Mouse (Mus musculus) ovary, postnatal 36 days (tissue): Measurements from ENCODE around the gene Gm21887.
"Not testable (repeated sequence)": the region's sequence is repeated elsewhere in the genome, so short reads cannot be mapped to it uniquely, and the experiment has no call there.

Source experiments
- DNase-seq: peaks from one replicate; pipeline ENCODE4 v3.0.0; 2022; ENCODE audit warnings: low spot score, mixed read lengths

Gm21887 gene

DNA sequence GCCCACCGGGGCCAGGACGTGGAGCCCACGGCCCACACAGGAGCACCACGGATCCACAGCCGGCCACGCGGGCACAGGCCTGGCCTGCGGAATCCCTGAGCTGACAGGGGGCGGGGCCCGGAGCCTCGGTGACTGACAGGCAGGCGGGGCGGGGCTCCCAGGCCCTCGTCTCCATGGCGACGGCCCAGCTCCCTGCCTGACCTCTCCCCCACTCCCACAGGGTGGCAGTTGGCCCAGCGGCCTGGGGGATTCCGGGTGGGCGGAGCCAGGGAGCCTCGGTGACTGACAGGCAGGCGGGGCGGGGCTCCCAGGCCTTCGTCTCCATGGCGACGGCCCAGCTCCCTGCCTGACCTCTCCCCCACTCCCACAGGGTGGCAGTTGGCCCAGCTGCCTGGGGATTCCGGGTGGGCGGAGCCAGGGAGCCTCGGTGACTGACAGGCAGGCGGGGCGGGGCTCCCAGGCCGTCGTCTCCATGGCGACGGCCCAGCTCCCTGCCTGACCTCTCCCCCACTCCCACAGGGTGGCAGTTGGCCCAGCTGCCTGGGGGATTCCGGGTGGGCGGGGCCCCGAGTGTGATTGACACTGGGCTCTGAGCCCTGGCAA, 11.5 kb upstream of the Gm21887 start:
- peak; percentile 100 for DNase-seq

DNA sequence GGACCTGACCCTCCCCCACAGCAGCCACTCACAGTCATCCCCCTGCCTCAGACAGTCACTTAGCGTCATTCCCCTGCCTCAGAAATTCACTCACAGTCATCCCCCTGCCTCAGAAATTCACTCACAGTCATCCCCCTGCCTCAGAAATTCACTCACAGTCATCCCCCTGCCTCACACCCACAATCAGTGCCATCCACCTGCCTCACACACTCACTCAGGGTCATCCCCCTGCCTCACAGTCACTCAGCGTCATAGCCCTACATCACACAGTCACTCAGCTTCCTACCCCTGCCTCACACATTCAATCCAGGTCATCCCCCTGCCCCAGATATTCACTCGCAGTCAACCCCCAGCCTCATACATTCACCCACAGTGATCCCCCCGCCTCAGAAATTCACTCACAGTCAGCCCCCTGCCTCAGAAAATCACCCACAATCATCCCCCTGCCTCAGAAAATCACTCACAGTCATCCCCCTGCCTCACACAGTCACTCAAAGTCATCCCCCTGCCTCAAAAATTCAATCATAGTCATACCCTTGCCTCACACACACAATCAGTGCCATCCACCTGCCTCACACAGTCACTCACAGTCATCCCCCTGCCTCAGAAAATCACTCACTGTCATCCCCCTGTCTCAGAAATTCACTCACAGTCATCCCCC, 10.8 kb upstream of the Gm21887 start:
- DNase-seq: not testable (repeated sequence)

DNA sequence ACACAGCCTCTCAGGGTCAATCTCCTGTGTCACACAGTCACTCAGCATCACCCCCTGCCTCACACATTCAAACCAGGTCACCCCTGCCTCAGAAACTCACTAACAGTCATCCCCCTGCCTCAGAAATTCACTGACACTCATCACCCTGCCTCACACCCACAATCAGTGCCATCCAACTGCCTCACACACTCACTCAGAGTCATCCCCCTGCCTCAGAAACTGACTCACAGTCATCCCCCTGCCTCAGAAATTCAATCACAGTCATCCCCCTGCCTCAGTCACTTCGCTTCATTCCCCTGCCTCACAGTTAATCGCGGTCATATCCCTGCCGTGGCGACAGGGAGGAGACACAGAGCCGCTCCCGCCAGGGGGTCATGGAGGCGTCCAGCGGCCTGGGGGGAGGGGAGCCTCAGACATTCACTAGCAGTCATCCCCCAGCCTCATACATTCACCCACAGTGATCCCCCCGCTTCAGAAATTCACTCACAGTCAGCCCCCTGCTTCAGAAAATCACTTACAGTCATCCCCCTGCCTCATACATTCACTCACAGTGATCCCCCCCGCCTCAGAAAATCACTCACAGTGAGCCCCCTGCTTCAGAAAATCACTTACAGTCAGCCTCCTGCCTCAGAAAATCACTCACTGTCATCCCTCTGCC, 10.1 kb upstream of the Gm21887 start:
- not testable (repeated sequence) for DNase-seq

DNA sequence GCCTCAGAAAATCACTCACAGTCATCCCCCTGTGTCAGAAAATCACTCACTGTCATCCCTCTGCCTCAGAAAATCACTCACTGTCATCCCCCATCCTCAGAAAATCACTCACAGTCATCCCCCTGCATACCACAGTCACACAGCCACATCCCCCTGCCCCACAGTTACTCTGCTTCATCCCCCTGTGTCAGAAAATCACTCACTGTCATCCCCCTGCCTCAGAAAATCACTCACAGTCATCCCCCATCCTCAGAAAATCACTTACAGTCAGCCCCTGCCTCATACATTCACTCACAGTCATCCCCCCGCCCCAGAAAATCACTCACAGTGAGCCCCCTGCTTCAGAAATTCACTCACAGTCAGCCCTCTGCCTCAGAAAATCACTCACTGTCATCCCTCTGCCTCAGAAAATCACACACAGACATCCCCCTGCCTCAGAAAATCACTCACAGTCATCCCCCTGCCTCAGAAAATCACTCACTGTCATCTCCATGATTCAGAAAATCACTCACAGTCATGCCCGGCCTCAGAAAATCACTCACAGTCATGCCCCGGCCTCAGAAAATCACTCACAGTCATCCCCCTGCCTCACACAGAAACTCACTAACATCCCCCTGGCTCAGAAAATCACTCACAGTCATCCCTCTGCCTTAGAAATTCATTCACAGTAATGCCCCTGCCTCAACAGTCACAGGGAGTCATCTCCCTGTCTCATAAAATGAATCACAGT, 9.4 kb upstream of the Gm21887 start:
- DNase-seq: not testable (repeated sequence)

DNA sequence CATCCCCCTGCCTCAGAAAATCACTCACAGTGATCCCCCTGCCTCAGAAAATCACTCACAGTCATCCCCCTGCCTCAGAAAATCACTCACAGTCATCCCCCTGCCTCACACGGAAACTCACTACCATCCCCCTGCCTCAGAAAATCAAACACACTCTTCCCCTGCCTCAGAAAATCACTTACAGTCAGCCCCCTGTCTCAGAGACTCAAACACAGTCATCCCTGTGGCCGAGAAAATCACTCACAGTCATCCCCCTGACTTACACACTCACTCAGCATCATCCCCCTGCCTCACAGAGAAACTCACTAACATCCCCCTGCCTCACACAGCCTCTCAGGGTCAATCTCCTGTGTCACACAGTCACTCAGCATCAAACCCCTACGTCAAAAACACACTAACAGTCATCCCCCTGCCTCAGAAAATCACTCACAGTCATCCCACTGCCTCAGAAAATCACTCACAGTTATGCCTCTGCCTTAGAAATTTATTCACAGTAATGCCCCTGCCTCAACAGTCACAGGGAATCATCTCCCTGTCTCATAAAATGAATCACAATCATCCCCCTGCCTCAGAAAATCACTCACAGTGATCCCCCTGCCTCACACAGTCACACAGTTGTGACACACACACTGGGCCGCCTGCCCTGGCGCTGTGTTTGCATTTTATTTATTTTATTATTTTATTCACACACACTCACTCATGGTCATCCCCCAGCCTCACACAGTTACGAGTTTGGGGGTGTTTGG, 8.6 kb upstream of the Gm21887 start:
- not testable (repeated sequence) for DNase-seq

DNA sequence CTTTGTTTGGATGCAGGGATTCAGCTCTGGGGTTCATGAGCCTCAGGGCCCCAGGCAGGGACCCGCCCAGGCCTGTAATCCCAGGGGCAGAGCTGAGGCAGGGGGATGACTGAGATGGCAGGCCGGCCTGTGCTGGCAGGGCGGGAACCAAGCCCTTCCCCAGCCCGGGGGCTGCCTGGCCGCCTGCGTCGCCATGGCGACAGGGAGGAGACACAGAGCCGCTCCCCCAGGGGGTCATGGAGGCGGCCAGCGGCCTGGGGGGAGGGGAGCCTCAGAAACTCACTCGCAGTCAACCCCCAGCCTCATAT, 8.1 kb upstream of the Gm21887 start:
- not testable (repeated sequence) for DNase-seq

DNA sequence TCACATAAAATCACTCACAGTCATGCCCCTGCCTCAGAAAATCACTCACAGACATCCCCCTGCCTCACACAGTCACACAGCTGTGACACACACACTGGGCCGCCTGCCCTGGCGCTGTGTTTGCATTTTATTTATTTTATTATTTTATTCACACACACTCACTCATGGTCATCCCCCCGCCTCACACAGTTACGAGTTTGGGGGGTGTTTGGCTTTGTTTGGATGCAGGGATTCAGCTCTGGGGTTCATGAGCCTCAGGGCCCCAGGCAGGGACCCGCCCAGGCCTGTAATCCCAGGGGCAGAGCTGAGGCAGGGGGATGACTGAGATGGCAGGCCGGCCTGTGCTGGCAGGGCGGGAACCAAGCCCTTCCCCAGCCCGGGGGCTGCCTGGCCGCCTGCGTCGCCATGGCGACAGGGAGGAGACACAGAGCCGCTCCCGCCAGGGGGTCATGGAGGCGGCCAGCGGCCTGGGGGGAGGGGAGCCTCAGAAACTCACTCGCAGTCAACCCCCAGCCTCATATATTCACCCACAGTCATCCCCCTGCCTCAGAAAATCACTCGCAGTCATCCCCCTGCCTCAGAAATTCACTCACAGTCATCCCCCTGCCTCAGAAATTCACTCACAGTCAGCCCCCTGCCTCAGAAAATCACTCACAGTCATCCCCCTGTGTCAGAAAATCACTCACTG, 6.8 kb upstream of the Gm21887 start:
- not testable (repeated sequence) for DNase-seq

DNA sequence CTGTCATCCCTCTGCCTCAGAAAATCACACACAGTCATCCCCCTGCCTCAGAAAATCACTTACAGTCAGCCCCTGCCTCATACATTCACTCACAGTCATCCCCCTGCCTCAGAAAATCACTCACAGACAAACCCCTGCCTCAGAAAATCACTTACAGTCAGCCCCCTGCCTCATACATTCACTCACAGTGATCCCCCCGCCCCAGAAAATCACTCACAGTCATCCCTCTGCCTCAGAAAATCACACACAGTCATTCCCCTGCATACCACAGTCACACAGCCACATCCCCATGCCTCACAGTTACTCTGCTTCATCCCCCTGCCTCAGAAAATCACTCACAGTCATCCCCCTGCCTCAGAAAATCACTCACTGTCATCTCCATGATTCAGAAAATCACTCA, 5.9 kb upstream of the Gm21887 start:
- not testable (repeated sequence) for DNase-seq

DNA sequence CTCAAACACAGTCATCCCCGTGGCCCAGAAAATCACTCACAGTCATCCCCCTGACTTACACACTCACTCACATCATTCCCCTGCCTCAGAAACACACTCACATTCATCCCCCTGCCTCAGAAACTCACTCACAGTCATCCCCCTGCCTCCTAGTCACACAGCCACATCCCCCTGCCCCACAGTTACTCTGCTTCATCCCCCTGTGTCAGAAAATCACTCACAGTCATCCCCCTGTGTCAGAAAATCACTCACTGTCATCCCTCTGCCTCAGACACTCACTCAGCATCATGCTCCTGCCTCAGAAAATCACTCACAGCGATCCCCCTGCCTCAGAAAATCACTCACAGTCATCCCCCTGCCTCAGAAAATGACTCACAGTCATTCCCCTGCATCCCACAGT, 5.2 kb upstream of the Gm21887 start:
- DNase-seq: not testable (repeated sequence)

DNA sequence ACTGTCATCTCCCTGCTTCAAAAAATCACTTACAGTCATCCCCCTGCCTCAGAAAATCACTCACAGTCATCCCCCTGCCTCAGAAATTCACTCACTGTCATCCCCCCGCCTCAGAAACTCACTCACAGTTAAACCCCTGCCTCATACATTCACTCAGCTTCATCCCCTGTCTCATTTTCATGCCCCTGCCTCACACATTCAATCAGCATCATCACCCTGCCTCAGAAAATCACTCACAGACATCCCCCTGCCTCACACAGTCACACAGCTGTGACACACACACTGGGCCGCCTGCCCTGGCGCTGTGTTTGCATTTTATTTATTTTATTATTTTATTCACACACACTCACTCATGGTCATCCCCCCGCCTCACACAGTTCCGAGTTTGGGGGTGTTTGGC, 4.7 kb upstream of the Gm21887 start:
- not testable (repeated sequence) for DNase-seq

DNA sequence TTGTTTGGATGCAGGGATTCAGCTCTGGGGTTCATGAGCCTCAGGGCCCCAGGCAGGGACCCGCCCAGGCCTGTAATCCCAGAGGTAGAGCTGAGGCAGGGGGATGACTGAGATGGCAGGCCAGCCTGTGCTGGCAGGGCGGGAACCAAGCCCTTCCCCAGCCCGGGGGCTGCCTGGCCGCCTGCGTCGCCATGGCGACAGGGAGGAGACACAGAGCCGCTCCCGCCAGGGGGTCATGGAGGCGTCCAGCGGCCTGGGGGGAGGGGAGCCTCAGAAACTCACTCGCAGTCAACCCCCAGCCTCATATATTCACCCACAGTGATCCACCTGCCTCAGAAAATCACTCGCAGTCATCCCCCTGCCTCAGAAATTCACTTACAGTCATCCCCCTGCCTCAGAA, 4.3 kb upstream of the Gm21887 start:
- DNase-seq: peak; percentile 45

DNA sequence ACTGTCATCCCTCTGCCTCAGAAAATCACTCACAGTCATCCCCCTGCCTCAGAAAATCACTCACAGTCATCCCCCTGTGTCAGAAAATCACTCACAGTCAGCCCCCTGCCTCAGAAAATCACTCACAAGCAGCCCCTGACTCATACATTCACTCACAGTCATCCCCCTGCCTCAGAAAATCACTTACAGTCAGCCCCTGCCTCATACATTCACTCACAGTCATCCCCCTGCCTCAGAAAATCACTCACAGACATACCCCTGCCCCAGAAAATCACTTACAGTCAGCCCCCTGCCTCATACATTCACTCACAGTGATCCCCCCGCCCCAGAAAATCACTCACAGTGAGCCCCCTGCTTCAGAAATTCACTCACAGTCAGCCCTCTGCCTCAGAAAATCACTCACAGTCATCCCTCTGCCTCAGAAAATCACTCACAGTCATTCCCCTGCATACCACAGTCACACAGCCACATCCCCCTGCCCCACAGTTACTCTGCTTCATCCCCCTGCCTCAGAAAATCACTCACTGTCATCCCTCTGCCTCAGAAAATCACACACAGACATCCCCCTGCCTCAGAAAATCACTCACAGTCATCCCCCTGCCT, 3.7 kb upstream of the Gm21887 start:
- not testable (repeated sequence) for DNase-seq

DNA sequence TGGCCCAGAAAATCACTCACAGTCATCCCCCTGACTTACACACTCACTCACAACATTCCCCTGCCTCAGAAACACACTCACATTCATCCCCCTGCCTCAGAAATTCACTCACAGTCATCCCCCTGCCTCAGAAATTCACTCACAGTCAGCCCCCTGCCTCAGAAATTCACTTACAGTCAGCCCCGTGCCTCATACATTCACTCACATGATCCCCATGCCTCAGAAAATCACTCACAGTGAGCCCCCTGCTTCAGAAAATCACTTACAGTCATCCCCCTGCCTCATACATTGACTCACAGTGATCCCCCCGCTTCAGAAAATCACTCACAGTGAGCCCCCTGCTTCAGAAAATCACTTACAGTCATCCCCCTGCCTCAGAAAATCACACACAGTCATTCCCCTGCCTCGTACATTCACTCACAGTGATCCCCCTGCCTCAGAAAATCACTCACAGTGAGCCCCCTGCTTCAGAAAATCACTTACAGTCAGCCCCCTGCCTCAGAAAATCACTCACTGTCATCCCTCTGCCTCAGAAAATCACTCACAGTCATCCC, 2.7 kb upstream of the Gm21887 start:
- DNase-seq: not testable (repeated sequence)

DNA sequence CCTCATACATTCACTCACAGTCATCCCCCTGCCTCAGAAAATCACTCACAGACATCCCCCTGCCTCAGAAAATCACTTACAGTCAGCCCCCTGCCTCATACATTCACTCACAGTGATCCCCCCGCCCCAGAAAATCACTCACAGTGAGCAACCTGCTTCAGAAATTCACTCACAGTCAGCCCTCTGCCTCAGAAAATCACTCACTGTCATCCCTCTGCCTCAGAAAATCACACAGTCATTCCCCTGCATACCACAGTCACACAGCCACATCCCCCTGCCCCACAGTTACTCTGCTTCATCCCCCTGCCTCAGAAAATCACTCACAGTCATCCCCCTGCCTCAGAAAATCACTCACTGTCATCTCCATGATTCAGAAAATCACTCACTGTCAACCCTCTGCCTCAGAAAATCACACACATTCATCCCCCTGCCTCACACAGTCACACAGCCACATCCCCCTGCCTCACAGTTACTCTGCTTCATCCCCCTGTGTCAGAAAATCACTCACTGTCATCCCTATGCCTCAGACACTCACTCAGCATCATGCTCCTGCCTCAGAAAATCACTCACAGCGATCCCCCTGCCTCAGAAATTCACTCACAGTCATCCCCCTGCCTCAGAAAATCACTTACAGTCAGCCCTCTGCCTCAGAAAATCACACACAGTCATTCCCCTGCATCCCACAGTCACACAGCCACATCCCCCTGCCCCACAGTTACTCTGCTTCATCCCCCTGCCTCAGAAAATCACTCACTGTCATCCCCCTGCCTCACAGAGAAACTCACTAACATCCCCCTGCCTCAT, 1.9 kb upstream of the Gm21887 start:
- DNase-seq: not testable (repeated sequence)

DNA sequence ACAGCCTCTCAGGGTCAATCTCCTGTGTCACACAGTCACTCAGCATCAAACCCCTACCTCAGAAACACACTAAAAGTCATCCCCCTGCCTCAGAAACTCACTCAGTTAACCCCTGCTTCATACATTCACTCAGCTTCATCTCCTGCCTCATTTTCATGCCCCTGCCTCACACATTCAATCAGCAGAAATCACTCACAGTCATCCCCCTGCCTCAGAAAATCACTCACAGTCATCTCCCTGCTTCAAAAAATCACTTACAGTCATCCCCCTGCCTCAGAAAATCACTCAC, 1.3 kb upstream of the Gm21887 start:
- DNase-seq: not testable (repeated sequence)

DNA sequence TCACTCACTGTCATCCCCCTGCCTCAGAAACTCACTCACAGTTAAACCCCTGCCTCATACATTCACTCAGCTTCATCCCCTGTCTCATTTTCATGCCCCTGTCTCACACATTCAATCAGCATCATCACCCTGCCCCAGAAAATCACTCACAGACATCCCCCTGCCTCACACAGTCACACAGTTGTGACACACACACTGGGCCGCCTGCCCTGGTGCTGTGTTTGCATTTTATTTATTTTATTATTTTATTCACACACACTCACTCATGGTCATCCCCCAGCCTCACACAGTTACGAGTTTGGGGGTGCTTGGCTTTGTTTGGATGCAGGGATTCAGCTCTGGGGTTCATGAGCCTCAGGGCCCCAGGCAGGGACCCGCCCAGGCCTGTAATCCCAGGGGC, 875 bp upstream of the Gm21887 start:
- not testable (repeated sequence) for DNase-seq

DNA sequence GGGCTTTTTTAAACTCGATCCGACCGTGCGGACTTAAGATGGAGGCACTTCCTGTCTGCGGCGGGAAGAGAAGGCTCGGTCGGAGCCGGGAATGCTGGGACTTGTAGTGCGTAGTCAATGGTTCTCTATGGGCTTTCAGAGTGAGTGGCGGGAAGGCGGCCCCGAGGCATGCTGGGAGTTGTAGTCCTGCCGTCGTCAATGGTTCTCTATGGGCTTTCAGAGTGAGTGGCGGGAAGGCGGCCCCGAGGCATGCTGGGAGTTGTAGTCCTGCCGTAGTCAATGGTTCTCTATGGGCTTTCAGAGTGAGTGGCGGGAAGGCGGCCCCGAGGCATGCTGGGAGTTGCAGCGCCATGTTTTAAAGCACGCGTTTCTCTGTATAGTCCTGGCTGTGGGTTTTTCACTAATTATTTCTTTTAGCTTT, 352 bp downstream of the Gm21887 start:
- peak; percentile 99 for DNase-seq

DNA sequence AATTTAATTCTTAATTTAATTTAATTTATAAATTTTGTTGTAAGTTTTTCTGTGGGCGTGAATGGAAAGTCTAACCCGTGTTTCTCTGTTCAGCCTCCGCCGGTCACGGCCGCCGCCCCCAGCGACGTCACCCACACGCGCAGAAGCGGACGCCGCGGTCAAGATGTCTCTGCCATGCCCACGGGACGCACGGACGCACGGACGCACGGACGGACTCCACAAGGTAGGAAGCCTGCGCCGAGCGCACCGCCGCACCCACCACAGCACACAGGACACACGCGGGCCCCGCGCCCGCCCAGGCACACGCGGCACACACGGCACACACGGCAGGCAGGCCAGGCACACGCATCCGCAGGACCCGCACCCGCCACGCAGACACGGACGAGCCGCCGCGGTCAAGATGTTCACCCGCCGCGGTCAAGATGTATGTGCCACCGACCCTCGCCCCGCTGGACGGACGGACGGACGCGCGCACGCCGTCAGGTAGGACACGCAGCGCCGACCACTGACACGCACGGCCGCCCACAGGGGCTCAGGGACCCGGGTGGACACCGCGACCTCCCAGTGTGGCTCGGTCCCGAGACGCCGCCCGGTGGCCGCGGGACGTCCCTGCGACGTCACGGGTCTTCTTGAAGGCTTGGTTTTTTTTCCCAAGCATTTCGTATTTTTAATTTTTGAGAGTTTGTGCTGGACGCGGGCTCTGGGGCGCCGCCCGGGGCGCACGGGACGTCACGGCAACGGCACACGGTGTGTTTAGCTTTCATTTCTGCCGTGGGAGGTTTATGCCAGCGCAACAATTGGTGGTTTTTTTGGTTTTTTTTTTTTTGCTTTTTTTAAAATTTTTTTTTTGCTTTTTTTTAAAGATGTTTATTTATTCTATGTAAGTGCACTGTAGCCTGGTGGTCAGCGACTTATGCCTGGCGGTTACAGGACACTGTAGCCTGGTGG, 1.4 kb downstream of the Gm21887 start:
- peak; percentile 62 for DNase-seq

DNA sequence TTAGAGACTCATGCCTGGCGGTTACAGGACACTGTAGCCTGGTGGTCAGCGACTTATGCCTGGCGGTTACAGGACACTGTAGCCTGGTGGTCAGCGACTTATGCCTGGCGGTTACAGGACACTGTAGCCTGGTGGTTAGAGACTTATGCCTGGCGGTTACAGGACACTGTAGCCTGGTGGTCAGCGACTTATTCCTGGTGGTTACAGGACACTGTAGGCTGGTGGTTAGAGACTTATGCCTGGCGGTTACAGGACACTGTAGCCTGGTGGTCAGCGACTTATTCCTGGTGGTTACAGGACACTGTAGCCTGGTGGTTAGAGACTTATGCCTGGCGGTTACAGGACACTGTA, 2.0 kb downstream of the Gm21887 start:
- not testable (repeated sequence) for DNase-seq
